Mouse (Mus musculus) layer of hippocampus, postnatal 14 days (tissue): ENCODE data around the gene Gap43. TPM values are rescaled to one million over a fixed set of nuclear protein-coding genes. Genes with fewer than 3 reads are reported as not detected.
A peak's percentile ranks its signal among the peaks of the same experiment; 100 is the strongest.
"Not testable (repeated sequence)": the region's sequence is repeated elsewhere in the genome, so short reads cannot be mapped to it uniquely, and the experiment has no call there.

Experiments used
- DNase-seq, 2 experiments: peaks; one replicate each; pipeline ENCODE4 v3.0.0; 2021 to 2022; ENCODE audit warnings: low spot score in 2 of 2, mixed read lengths in 1 of 2
- long read RNA-seq, 2 experiments: library from polyadenylated mRNA; stranded (forward); transcript quantifications; one replicate each; pipeline ENCODE4 v2.0.0; 2021
- total RNA-seq, 2 experiments: library from RNA; stranded (reverse); gene quantifications; 2 replicates each; pipeline ENCODE4 v1.2.3; 2021

Gap43 gene
- total RNA-seq = 100 to 1,000 TPM; 432 to 438 TPM
- long read RNA-seq, experiment 1, transcript Gap43-201 (3 exons, 1,420 nt) = major isoform, 286 of 301 reads
- long read RNA-seq, experiment 1, partial matches to known transcripts = 5 of 301 reads
- long read RNA-seq, experiment 1, other reads (novel, unspliced or antisense) = 7 of 301 reads
- long read RNA-seq, experiment 2, transcript Gap43-201 (3 exons, 1,420 nt) = major isoform, 497 of 530 reads
- long read RNA-seq, experiment 2, partial matches to known transcripts = 20 of 530 reads
- long read RNA-seq, experiment 2, other reads (novel, unspliced or antisense) = 10 of 530 reads

DNA sequence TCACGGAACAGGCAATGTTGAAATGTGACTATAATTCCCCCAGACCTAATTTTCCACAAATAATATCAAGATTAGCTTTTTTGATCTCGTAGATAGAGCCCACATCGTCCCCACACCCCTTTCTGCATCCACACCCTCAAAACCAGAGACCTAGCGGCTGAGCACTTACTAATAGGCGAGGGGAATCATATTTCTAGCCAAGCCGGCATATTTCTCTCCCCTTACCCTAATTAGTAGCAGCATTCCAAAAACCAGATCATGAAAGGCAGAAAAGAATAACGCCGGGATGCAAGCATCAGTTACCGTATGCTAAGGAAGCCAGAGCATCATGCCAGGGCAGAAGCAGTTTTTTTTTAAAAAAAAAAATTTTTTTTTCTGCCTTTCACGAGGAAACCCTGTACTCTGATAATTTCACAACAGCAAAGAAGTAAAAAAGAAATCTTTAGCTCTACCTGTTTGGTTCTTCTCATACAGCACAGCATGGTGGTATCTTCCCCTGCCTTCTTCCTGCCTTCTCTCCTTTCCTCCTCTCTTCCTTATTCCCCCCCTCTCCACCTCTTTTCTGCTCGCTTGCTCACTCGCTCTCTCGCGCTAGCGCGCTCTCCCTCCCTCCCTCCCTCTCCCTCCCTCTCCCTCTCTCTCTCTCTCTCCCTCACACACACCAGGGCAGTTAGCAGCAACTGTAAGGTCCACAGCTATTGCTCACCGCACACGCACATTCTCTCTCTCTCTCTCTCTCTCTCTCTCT is at the start of gene Gap43:
Gap43 (minus strand) TSS at position 631 of the 748 bp plus-strand sequence.
- DNase-seq = no peak

DNA sequence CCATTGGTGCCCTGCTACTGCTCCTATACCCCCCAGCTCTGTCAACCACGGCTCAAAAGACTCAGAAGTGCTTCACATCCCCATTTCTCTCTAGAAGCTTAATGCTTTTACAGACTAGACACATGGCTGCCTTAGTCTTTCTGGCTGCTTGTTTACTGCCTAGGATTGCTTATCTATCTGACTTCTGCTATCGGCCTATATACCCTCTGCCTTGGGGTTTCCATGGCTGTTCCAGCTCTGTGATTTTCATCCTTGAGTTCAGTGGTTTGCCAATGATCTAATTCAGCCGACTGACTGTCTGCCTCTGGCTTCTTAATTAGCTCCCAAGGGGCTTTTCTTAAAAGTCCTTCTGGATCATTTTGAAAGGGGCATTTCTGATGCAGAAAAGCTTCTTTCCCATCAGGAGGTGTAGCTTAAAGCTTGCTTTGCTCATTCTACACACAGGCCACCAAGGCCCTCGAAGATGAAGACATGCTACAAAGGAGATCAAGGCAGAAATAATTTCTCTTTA is 40.9 kb upstream of the Gap43 start:
- DNase-seq = no peak

DNA sequence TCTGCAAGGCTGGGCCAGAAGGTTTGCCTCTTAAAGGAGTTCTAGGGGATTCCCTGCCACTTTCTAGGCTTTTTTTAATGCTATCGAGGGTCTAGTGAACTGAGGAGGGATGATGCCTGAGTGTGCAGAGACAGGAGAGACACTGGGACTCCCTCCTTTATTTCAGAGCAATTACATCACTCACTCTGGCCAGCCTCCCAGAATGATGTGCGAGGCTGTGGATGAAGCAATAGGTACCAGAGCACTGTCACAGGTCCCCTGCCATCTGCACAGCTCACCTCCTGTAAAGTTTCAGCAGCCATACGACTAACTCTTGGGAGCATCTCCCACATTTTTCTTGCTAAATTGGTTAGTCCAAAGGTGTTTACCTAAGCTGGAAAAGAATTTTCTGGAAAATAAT is 40.2 kb upstream of the Gap43 start:
- no peak for DNase-seq

DNA sequence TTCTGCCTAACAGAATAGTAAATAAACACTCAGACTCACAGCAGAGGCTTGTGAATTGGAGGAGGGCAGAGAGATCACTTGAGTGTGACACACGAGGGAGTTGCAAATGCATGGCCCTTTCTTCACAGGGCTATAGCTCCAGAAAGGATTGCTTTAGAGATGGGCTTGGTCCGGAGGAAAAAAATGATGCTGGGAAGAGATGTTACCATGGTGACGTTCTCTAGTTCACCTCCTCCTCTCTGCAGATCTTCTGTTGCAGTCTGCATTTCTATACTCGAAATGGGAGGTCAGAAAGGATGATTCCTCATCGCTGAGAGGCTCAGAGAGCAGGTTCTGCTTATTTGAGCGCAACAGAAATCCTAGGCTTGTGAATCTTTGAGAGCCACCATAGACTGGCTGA is 29.7 kb upstream of the Gap43 start:
- peak; percentile 13 to 16 for DNase-seq

DNA sequence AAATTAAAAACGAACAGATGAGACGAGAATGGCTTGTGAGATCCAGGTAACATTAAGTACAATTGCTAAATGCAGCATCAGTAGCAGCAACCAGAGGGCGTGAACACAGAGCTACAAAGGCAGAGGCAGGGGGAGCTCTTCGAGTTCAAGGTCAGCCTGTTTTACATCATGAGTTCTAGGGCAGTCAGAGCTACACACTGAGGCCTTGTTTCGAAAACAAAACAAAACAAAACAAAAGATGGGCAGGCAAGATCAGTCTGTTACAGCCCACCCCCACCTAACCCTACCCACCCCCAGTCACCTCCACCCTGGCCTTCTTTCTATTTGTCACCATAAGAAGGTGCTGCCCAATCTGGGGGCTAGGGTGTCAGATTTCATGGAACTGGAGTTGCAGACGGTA is 28.9 kb upstream of the Gap43 start:
- DNase-seq = no peak

DNA sequence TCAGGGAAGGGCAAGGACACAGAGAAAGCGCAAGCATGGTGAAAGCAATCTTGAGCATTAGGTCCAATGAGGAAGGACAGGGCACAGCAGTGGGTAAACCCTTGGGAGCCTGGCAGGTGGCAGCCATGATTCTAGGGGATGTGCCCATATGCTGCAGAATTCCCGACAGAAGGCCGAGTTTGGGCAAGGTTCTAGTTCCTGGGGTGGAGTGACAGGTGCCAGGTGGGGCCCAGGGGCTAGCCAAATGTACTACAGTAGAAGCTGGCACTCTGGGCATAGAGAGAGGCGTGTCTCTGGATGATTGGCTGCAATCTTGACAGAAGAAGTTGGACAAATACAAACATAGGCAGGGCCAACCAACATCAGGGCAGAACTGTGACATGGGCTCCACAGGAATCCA is 19.6 kb upstream of the Gap43 start:
- no peak for DNase-seq

DNA sequence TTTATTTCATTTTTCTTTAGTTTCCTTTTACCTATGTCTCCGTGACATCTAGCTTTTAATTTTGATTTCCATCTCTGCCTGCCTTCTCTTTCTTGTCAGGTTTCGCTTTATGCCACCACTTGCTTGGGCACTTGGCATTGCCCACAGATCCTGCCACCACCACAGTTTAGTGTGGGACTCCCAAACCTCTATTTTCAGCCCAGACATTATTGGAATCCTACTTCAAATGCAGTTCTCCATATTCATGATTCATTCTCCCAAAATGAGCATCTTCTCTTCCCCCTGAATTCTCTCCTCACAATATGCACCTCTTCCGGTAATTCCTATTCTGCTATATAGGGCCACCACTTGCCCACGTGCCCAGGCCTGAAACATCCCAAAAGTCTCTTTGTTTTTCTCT is 17.6 kb upstream of the Gap43 start:
- DNase-seq = no peak

DNA sequence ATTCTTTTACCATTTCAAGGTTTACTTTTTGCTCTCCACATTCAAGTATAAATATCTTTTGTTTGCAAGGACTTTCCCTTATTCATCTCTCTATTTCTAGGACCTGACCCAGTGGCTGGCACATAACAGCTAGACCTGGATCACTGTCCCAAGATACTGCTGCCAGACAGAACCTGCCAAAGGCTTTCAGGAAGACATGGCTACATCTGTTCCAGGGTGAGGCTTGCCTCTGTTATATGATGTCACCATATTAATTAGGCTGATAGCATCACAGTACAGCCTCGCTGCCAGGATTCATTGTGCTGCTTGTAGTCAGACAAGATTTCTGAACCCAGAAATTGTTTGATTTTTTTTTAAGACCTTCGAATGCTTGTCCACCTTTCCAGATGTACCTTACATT is 9.6 kb upstream of the Gap43 start:
- no peak for DNase-seq

DNA sequence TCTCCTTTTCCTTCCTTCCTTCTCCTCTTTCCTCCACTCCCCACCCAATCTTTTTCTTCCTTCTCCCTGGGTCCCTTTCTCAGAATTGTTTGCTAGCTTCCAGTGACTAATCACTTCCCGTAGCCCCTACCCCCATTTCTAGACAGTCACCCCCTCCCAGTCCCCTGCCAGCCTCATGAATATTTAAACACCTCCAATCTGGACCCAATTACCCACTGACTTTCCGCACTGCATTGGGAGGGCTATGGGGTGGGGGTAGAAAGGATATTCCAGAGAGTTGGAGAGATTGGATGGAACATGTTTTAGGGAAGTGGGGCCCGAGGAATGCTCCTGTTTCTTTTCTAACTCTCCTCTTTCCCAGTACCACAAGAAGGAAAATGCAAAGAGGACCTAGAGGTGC is 414 bp upstream of the Gap43 start:
- DNase-seq = not testable (repeated sequence)

DNA sequence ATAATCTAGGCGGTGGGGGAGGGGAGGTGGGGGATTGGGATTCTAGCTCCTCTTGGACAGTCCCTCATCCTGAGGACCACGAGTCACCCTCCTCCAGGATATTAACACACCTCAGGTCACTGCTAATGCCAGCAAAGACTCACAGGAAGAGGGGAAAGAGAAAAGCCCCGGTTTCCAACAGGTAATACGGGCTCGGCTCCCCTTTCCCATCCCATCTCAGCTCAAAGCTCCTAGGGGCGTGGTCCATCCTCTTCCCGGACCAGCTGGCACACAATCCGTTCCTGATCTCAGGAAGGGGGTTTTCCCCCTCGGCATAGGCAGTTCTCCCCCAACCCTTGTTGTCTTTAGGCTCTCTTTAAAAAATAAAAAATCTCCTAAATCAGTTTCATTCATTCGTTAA is 939 bp downstream of the Gap43 start:
- peak in 1 of 2 experiments; percentile 18 for DNase-seq

DNA sequence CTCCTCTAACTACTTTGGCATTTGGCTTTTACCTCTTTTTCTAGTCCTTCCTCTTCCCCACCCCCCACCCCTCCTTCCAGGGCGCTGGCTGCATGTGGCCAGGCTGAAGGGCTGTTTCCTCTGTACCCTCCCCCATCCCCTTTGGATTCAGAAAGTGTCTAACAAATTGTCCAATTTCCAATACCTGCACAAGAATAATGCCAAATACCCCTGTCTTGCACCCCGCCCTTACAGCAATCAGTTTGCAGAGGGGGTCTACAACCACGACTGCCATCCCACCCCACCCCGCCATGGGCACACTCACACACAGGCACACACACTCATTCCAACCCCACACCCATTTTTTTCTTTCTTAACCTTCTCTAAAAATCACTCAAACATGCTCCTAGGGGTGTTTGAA is 1.5 kb downstream of the Gap43 start:
- DNase-seq = no peak

DNA sequence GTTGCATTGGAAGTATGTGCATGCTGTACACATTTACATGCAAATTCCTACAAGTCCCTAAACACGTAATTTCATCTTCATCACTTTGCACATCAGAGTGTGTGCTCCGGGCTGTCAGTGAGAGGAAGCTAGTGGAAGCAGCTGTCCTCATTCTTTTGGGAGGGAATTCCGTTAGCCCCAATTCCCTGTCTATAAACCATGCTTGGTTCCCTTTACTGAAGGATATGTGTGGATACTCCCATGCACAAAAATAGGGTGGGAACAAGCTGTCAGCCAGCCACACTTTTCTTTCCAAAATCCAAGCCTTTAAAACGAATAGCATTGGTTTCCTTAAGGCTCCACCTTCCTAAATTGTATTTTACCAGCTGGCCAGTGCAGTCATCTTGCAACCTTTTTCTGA is 2.1 kb downstream of the Gap43 start:
- peak in 1 of 2 experiments; percentile 40 for DNase-seq

DNA sequence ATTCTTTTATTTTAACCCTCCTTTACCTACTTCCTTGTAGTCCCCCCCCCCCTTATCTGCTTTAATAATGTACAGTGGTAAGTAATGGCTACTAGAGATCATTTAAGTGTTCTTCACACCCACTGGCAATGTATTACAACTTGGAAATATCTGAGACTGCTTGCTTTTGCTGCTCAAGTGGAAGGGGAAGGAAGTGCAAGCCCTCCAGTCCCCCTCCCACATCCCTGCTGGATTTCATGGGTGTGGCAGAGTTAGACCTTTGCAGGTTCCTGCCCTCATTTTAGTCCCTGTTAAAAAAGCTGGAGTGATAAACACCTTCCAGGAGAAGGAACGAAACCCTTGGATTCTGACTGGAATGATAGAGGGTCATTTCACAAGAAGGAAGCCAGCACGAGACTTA is 2.8 kb downstream of the Gap43 start:
- no peak for DNase-seq

DNA sequence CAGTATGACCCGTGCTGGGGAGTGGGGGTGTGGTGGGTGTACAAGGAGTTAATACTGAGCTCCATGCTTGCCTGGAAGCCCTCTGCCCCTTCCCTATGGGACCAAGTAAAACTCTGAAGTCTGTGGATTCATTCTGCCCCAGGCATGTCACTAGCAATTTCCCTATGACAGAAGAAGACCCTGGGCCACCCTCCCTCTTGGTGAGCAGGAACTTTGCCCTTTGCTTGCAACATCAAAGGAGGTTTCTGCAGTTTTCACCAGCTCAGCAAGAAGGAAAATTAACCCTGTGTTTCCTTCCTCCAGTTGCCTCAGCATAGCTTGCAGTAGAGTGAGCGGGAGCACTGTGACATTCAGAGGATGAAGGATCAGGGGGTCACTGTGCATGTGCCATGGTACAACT is 3.8 kb downstream of the Gap43 start:
- DNase-seq = no peak

DNA sequence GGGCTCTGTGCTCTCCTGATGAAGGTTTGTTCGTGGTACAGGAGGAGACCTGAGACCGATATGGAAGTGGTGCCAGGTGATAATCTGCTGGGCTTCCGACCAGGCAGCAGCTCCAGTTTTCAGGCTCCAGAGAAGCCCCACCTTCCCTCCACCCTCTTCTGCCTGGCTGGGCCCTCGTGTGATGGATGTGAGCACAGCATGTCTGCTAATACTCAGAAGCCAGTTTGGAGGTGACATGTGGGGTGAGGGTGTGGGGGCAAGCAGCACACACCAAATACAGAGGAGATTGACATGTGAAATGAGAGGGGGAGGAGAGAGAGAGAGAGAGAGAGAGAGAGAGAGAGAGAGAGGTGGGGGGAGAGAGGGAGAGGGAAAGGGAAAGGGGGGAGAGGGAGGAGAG is 8.1 kb downstream of the Gap43 start:
- DNase-seq = no peak

DNA sequence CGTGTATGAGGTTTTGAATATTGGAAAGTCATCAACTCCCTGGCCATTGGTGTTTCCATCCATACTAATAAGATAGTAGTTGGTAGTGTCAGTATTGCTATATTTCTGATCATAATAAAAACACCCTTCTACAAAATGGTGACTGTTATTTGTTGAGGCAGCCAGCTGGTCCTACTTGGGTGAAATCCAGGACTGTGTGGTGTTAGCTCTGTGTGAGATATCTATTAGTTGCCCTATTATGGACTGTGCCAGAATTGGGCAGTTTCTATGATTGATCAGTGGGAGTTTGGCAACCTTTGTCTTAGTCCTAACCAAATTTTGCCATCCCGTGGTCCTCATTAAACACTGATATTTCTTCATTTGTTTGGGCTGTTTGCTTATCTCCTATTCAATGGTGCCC is 14.3 kb downstream of the Gap43 start:
- no peak for DNase-seq

DNA sequence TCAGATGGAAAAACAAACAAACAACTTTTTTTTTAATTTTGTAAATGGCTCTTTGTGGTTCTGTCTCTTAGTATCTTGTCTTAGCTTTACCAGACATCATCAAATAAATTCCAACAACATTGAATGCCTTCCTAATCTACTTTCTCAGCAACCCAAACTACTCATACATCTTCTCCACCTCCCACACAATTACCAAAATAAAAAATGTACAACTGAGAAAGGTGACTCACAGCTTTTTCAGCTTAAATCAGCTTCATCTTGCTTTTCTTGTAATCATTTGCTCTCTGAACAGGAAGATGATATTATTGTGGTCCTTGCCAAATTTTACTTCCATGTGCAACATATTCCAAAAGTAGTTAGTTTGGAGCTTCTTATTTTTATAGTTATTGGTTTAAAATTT is 14.9 kb downstream of the Gap43 start:
- DNase-seq = no peak

DNA sequence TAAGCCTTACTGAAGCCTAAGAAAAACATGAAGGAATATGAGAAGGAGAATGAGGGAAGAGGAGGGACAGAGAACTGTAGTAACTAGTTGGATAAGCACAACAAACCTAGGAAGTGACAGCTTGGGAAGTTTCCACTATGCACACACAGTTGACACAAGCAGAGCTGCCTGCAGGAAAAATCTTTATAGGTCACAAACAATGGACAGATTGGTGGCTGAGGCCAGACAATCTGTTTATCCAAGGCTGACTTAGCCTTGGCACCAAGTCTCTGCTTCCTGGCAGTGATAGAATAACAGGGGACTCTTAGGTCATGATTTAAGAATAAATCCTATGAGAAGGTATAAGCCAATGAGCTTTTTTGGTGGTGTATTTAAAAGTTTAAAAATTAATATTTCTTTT is 20.6 kb downstream of the Gap43 start:
- no peak for DNase-seq

DNA sequence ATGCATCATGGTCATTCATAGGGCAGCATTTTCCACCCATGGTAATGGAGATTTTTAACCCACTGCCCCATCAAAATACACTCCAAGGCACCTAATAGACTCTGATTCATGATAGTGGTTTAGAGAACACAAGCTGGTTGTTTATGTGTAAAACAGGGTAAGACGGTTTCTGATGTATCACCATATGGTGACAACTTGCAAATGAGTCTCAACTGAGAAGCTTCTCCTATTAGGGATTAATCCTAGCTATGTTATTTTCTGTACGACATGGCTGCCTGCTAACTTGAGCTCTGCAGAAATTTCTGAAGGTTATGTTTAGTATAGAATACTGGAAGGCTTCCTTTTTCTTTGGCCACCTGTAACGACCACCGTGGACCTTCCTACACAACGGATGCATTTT is 21.1 kb downstream of the Gap43 start:
- no peak for DNase-seq

DNA sequence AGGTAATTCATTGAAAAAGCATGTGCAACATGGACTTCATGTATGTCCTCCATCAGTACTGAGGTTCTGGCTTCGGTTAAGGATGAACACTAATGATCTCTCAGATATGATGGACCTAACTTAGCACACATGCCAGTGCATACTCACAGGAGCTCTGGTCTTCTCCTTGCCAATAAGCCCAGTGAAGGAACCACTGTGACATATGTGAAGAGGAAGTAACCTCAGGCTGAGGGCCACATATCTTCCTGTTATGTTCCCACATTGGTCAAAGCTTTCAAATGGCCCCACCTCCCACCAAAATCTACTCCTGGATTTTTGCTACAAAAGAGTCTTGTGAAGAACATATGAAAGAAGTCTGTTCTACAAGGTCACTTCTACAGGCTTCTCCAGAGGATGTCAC is 28.3 kb downstream of the Gap43 start:
- no peak for DNase-seq

DNA sequence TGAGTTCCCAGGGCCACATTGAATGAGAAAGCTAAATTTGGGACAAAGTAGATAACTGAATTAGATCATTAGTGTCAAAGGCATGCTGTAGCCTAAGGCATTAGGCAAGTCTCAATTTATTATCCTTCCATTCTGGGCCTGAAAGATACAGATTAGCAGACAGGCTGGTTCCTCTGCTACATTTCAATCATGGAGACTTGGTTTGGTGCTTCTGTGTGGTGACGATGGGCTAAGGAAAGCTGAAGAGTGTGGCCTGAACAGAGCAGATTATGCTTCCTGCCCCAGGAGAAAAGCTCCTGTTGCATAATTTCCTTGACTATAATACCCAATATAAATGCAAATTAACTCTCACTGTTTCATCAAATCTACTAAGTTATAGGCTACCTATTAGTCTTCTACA is 31.7 kb downstream of the Gap43 start:
- no peak for DNase-seq

DNA sequence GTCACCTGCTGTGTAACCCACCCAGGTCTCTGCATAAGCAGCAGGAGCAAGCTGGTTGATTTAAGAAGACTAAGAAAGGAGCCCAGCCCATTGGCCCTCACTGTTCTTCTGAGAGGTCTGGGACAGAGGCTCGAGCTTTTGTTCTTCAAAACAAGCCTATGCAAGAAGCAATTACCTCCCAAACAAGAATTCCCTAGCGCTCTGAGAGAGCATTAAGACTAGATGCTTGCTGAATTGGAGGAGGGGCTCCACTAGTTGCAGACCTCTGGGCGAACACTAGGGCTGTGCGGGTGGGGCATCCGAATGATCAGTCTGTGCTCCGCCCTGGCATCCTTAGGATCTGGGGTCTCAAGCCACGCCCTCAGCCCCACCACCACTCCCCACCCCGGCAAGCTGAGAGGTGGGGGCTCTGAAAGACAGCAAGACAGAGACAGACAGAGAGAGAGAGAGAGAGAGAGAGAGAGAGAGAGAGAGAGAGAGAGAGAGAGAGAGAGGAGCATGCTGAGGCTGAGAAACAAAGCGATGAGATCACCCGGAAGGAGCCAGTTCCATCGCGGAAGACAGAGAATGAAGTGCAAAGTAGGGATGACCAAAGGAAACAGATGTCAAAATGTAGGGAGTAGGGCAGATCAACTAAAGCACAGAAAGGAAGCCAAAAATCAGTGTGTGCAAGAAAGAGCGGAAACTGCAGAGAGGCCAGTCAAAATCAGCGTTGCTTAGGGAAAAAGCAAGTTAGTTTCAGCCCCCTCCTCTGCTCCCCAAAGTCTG is 34.3 kb downstream of the Gap43 start:
- DNase-seq = no peak
